Mouse (Mus musculus): Measurements from ENCODE around the gene Kctd17.

DNA sequence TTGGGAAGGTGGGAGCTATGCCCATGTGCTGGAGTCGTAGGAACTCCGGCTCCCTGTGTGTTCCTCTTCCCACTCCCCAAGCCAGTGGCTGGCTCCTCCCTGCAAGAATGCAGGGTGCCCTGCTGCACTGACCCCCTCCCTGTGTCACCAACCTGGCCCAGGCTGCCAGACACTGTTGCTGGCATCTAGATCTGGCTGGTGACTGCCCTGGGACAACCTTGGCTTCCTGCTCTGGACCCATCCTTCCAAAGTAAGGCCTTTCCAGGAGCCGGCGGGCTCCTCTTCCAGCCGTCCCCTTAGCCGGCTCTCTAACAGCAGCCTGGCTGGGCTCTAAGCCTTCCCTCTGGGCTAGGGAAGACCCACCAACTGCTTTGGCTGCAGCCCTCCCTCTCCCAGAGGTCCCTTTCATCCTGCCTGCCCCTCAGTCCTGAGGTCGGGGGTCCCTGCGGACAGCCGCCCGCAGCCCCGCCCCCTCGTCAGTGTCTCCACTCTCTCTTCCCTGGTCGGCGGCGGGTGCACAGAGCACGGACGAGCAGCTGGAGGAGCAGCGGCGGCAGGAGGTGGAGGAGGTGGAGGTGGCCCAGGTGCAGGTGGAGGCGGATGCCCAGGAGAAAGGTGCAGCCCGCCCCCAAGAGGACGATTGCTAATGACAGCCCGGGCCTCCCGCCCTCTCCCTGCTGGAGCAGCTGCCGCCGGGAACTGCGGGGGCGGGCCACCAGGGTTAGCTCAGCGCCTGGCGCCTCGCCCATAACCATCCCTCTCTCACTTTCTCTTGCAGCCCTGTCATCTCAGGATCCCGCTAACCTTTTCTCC is 8.2 kb downstream of the Kctd17 start:
- peak; percentile 48 for TF ChIP-seq CTCF (IDR thresholded peaks at IDR 0.05; ENCODE audit: low read depth, low read length)
- TF ChIP-seq POLR2A (IDR thresholded peaks at IDR 0.05; ENCODE audit: insufficient read depth, low read length) = no peak
- TF ChIP-seq EP300 (IDR thresholded peaks at IDR 0.05; ENCODE audit: insufficient read depth, low read depth, low read length) = no peak

All from ES-Bruce4 (cell line).